Mouse (Mus musculus) spleen, postnatal 0 days (tissue): ENCODE measurements around the gene Dnajc4. TPM values are rescaled to one million over a fixed set of nuclear protein-coding genes. Genes with fewer than 3 reads are reported as not detected.

Experiments
- polyA plus RNA-seq: library from polyadenylated mRNA; unstranded; fragments of >200 nt; fragmentation: Nextera tagmentation; extraction: Ambion mirVana; gene quantifications from 2 replicates; pipeline ENCODE4 v1.2.1, GENCODE M21; 2015

Dnajc4 gene
- polyA plus RNA-seq = 14.3 and 18.0 TPM in 2 replicates

GRCm38 (mm10) chr19:6992011-6992858 lies at the start of gene Dnajc4:
TSS of gene Dnajc4 (minus strand) at chr19:6992572.

GRCm38 (mm10) chr19:7039841-7040636 lies 47.7 kb upstream of the Dnajc4 start, which contains the start of gene Stip1:
TSS of gene Stip1 (minus strand) at chr19:7039967.

GRCm38 (mm10) chr19:7019191-7019590 lies 26.8 kb upstream of the Dnajc4 start, which contains the start of gene Fermt3:
TSS of gene Fermt3 (minus strand) at chr19:7019469.

GRCm38 (mm10) chr19:6996006-6996405 lies 3.6 kb upstream of the Dnajc4 start, which contains the start of the genes Nudt22 and Trpt1:
TSS of gene Nudt22 (minus strand) at chr19:6996117.
TSS of gene Trpt1 (plus strand) at chr19:6996131.

GRCm38 (mm10) chr19:6987061-6987903 lies 5.1 kb downstream of the Dnajc4 start, which contains the start of gene Vegfb:
TSS of gene Vegfb (minus strand) at chr19:6987651.

GRCm38 (mm10) chr19:6980381-6981093 lies 11.8 kb downstream of the Dnajc4 start, which contains the start of gene Fkbp2:
TSS of gene Fkbp2 (minus strand) at chr19:6980501.

GRCm38 (mm10) chr19:6975537-6976521 lies 16.5 kb downstream of the Dnajc4 start, which contains the start of gene Plcb3:
TSS of gene Plcb3 (minus strand) at chr19:6976470.

GRCm38 (mm10) chr19:6974211-6975205 lies 17.9 kb downstream of the Dnajc4 start, which contains the start of gene Ppp1r14b:
TSS of gene Ppp1r14b (plus strand) at chr19:6974968.

GRCm38 (mm10) chr19:6942249-6942691 lies 50.1 kb downstream of the Dnajc4 start, which contains the start of gene Gpr137:
TSS of gene Gpr137 (minus strand) at chr19:6942480.

GRCm38 (mm10) chr19:6941372-6942248 lies 50.8 kb downstream of the Dnajc4 start, which contains the start of gene Bad:
TSS of gene Bad (plus strand) at chr19:6941861.

Other genes with a start within 250 kb of the Dnajc4 start
- 11.4 and 13.0 TPM in 2 replicates for gene Rps6ka4, start 151.9 kb downstream of the Dnajc4 start, polyA plus RNA-seq
- 7.4 and 10.9 TPM in 2 replicates for gene Ccdc88b, start 134.4 kb downstream of the Dnajc4 start, polyA plus RNA-seq
- gene Trmt112, start 82.9 kb downstream of the Dnajc4 start, polyA plus RNA-seq = 127 and 129 TPM in 2 replicates
- gene Prdx5, start 82.5 kb downstream of the Dnajc4 start, polyA plus RNA-seq = 259 and 334 TPM in 2 replicates
- 7.2 and 9.0 TPM in 2 replicates for gene Esrra, start 70.8 kb downstream of the Dnajc4 start, polyA plus RNA-seq
- gene Catsperz, start 67.2 kb downstream of the Dnajc4 start, polyA plus RNA-seq = 1.2 and 2.1 TPM in 2 replicates
- gene Kcnk4, start 58.1 kb downstream of the Dnajc4 start, polyA plus RNA-seq = 0.20 and 0.28 TPM in 2 replicates
- gene Bad, start 50.7 kb downstream of the Dnajc4 start, polyA plus RNA-seq = 35.9 and 43.8 TPM in 2 replicates
- 11.0 and 14.9 TPM in 2 replicates for gene Gpr137, start 50.1 kb downstream of the Dnajc4 start, polyA plus RNA-seq
- 102 and 119 TPM in 2 replicates for gene Ppp1r14b, start 17.6 kb downstream of the Dnajc4 start, polyA plus RNA-seq
- 10.4 and 13.6 TPM in 2 replicates for gene Plcb3, start 16.1 kb downstream of the Dnajc4 start, polyA plus RNA-seq
- gene Fkbp2, start 12.1 kb downstream of the Dnajc4 start, polyA plus RNA-seq = 70.3 and 74.9 TPM in 2 replicates
- gene Vegfb, start 4.9 kb downstream of the Dnajc4 start, polyA plus RNA-seq = 14.6 and 17.7 TPM in 2 replicates
- 14.0 and 15.2 TPM in 2 replicates for gene Nudt22, start 3.5 kb upstream of the Dnajc4 start, polyA plus RNA-seq
- 3.2 and 3.7 TPM in 2 replicates for gene Trpt1, start 3.6 kb upstream of the Dnajc4 start, polyA plus RNA-seq
- gene Fermt3, start 26.9 kb upstream of the Dnajc4 start, polyA plus RNA-seq = 123 and 124 TPM in 2 replicates
- gene Stip1, start 47.4 kb upstream of the Dnajc4 start, polyA plus RNA-seq = 72.5 and 74.9 TPM in 2 replicates
- gene Macrod1, start 64.2 kb upstream of the Dnajc4 start, polyA plus RNA-seq = 7.3 and 8.6 TPM in 2 replicates
- gene Flrt1, start 113.2 kb upstream of the Dnajc4 start, polyA plus RNA-seq = 0.24 and 0.40 TPM in 2 replicates
- 72.8 and 81.2 TPM in 2 replicates for gene Otub1, start 213.7 kb upstream of the Dnajc4 start, polyA plus RNA-seq
- 818 and 869 TPM in 2 replicates for gene Cox8a, start 225.0 kb upstream of the Dnajc4 start, polyA plus RNA-seq
- gene Naa40, start 248.6 kb upstream of the Dnajc4 start, polyA plus RNA-seq = 32.8 and 34.8 TPM in 2 replicates